22 mouse cellular contexts compared by ENCODE assay signal in the genomic region with DNA sequence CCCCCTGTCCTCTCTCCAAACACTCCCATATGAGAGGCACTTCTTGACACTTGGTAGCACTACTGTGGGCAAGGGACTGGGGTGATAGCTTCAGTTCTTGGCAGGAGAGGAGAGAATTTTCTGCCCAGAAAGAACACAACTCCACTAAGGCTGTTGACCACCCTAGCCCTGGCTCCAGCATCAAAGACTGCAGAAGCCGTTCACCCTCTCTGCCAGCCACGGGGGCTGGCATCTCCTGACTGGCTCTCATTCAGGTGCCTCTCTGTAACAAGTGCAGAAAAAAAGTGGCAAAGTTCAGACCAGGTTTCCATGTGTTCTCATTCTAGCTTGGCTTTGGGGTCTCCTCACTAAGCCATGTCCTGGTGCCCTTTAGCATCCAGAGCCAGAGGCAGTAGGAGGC.
DNase-seq lines count a peak whose midpoint lies in the region; ATAC-seq and TF ChIP-seq lines count a peak whose summit lies in the region.
"Had no signal": no experiment of that assay in that cellular context is flagged by ENCODE, and none has a peak within 500 bp of the region (broad histone marks: within the 10 kb centered on the region; RNA-seq: fewer than 3 reads in every experiment).

No protein-coding gene starts in this region.

- H3K4me2 ChIP-seq in forebrain, embryonic 15.5 days (replicated peaks): no peak overlapping the region
- no peak overlapping the region for H3K4me2 ChIP-seq in forebrain, embryonic 11.5 days (ENCODE audit: low read depth, low read length, severe bottlenecking)
- no peak overlapping the region for H3K4me2 ChIP-seq in hindbrain, postnatal 0 days (ENCODE audit: low read depth, low read length)
- H3K4me2 ChIP-seq in hindbrain, embryonic 16.5 days (ENCODE audit: low read length): no peak overlapping the region
- H3K4me2 ChIP-seq: embryonic facial prominence, embryonic 12.5 days; forebrain, embryonic 12.5 days had no signal

- ATAC-seq in forebrain, embryonic 15.5 days (replicated peaks): 0 out of 2 replicates have a peak, but pooled peaks have one; percentile 7
- no peak for ATAC-seq in forebrain, embryonic 11.5 days (replicated peaks; ENCODE audit: low FRiP score)
- peak; percentile 15; the same call in 1 of the 2 replicates for ATAC-seq in hindbrain, postnatal 0 days
- ATAC-seq in hindbrain, embryonic 16.5 days: no peak
- ATAC-seq: activated CD4-positive, CD25-positive, alpha-beta regulatory T cell, adult 4 months; CD4-positive, CD25-positive, alpha-beta regulatory T cell, adult 4 months; forebrain, embryonic 16.5 days; Patski had no signal

- H3K4me3 ChIP-seq in forebrain, embryonic 15.5 days: no peak overlapping the region
- no peak overlapping the region for H3K4me3 ChIP-seq in forebrain, embryonic 11.5 days (ENCODE audit: low read depth, low read length)
- no peak overlapping the region for H3K4me3 ChIP-seq in hindbrain, postnatal 0 days (ENCODE audit: low read length)
- no peak overlapping the region for H3K4me3 ChIP-seq in hindbrain, embryonic 16.5 days (ENCODE audit: low read length)
- H3K4me3 ChIP-seq: embryonic facial prominence, embryonic 10.5 days; embryonic facial prominence, embryonic 12.5 days; forebrain, embryonic 12.5 days had no signal

- WGBS in forebrain, embryonic 15.5 days: 62% methylated on average over 2 of the region's 2 CpGs
- WGBS in forebrain, embryonic 11.5 days: 77% methylated on average over 2 of the region's 2 CpGs
- WGBS in hindbrain, postnatal 0 days: 56% methylated on average over 2 of the region's 2 CpGs
- 69% methylated on average over 2 of the region's 2 CpGs for WGBS in hindbrain, embryonic 16.5 days

- no peak for DNase-seq in forebrain, embryonic 11.5 days (ENCODE audit: low spot score)
- DNase-seq in hindbrain, postnatal 0 days (ENCODE audit: low spot score): no peak
- DNase-seq in right cerebral cortex, postnatal 10 days (ENCODE audit: low spot score in 2 of 2): peak; percentile 56 to 65
- DNase-seq in right cerebral cortex, postnatal 14 days: no peak
- DNase-seq: adrenal gland, adult 8-10 months; adrenal gland, postnatal 14 days; adrenal gland, postnatal 36 days; B cell, adult 2 months; cerebellum, adult 11-12 months; cerebellum, adult 2 months; cerebellum, adult 9-10 months; cerebellum, postnatal 25 days had no signal

- H3K9me3 ChIP-seq in forebrain, embryonic 15.5 days: no peaks in the 10 kb centered on the region
- H3K9me3 ChIP-seq in forebrain, embryonic 11.5 days (ENCODE audit: control insufficient read depth, low read length): no peaks in the 10 kb centered on the region
- H3K9me3 ChIP-seq in hindbrain, postnatal 0 days (ENCODE audit: low read length): no peaks in the 10 kb centered on the region
- H3K9me3 ChIP-seq in hindbrain, embryonic 16.5 days (ENCODE audit: control insufficient read depth, low read length): no peaks in the 10 kb centered on the region
- H3K9me3 ChIP-seq: embryonic facial prominence, embryonic 10.5 days; embryonic facial prominence, embryonic 12.5 days; forebrain, embryonic 12.5 days; G1E had no signal

- H3K36me3 ChIP-seq in forebrain, embryonic 15.5 days: no peaks in the 10 kb centered on the region
- H3K36me3 ChIP-seq in forebrain, embryonic 11.5 days (ENCODE audit: control insufficient read depth, insufficient read depth, low read length): no peaks in the 10 kb centered on the region
- no peaks in the 10 kb centered on the region for H3K36me3 ChIP-seq in hindbrain, postnatal 0 days (ENCODE audit: insufficient read depth, low read length)
- no peaks in the 10 kb centered on the region for H3K36me3 ChIP-seq in hindbrain, embryonic 16.5 days (ENCODE audit: control insufficient read depth, insufficient read depth, low read length)
- H3K36me3 ChIP-seq: embryonic facial prominence, embryonic 10.5 days; embryonic facial prominence, embryonic 12.5 days; forebrain, embryonic 12.5 days; G1E had no signal

- no peak for TF ChIP-seq CTCF in hindbrain, postnatal 0 days (IDR thresholded peaks at IDR 0.05; ENCODE audit: low read depth)

- no peak overlapping the region for H3K27ac ChIP-seq in forebrain, embryonic 15.5 days (replicated peaks)
- no peak overlapping the region for H3K27ac ChIP-seq in forebrain, embryonic 11.5 days (ENCODE audit: low read depth, low read length)
- H3K27ac ChIP-seq in hindbrain, postnatal 0 days: no peak overlapping the region
- no peak overlapping the region for H3K27ac ChIP-seq in hindbrain, embryonic 16.5 days (ENCODE audit: low read depth, low read length)
- H3K27ac ChIP-seq: embryonic facial prominence, embryonic 10.5 days; embryonic facial prominence, embryonic 12.5 days; forebrain, embryonic 12.5 days had no signal

- H3K27me3 ChIP-seq in forebrain, embryonic 15.5 days: no peaks in the 10 kb centered on the region
- no peaks in the 10 kb centered on the region for H3K27me3 ChIP-seq in forebrain, embryonic 11.5 days (ENCODE audit: control insufficient read depth, insufficient read depth, low read length)
- no peaks in the 10 kb centered on the region for H3K27me3 ChIP-seq in hindbrain, postnatal 0 days (ENCODE audit: insufficient read depth, low read length)
- H3K27me3 ChIP-seq in hindbrain, embryonic 16.5 days (replicated peaks; ENCODE audit: control insufficient read depth, insufficient read depth, low read length): no peaks in the 10 kb centered on the region
- H3K27me3 ChIP-seq: embryonic facial prominence, embryonic 12.5 days; forebrain, embryonic 12.5 days had no signal

- H3K9ac ChIP-seq in forebrain, embryonic 15.5 days (replicated peaks): no peak overlapping the region
- no peak overlapping the region for H3K9ac ChIP-seq in forebrain, embryonic 11.5 days (ENCODE audit: low read length)
- no peak overlapping the region for H3K9ac ChIP-seq in hindbrain, postnatal 0 days (replicated peaks; ENCODE audit: low read length)
- H3K9ac ChIP-seq in hindbrain, embryonic 16.5 days (ENCODE audit: low read depth, low read length): no peak overlapping the region
- H3K9ac ChIP-seq: embryonic facial prominence, embryonic 12.5 days; forebrain, embryonic 12.5 days had no signal

- peaks cover 19% of the 10 kb centered on the region for H3K4me1 ChIP-seq in forebrain, embryonic 15.5 days
- H3K4me1 ChIP-seq in forebrain, embryonic 11.5 days (replicated peaks; ENCODE audit: control insufficient read depth, insufficient read depth, low read length): no peaks in the 10 kb centered on the region
- H3K4me1 ChIP-seq in hindbrain, postnatal 0 days (ENCODE audit: insufficient read depth, low read length): peaks cover 7% of the 10 kb centered on the region; the same call in 1 of the 2 replicates
- peaks cover 1% of the 10 kb centered on the region for H3K4me1 ChIP-seq in hindbrain, embryonic 16.5 days (ENCODE audit: control insufficient read depth, insufficient read depth, low read depth, low read length)
- H3K4me1 ChIP-seq: embryonic facial prominence, embryonic 12.5 days had no signal

Comparison
In these comparisons a context has a peak if more than half of its experiments do, and no peak if none do; other contexts are left out.
1. ATAC-seq: peak in forebrain, embryonic 15.5 days (single experiment) and hindbrain, postnatal 0 days (single experiment); none in forebrain, embryonic 11.5 days (single experiment) and hindbrain, embryonic 16.5 days (single experiment).
2. DNase-seq: peak in right cerebral cortex, postnatal 10 days (2 of 2); none in forebrain, embryonic 11.5 days (single experiment), hindbrain, postnatal 0 days (single experiment) and right cerebral cortex, postnatal 14 days (single experiment).